Mouse (Mus musculus): ENCODE measurements around the gene Fcer2a. TPM values are rescaled to one million over a fixed set of nuclear protein-coding genes. Genes with fewer than 3 reads are reported as not detected.

Fcer2a gene
- total RNA-seq, 1 experiment: 0.18 TPM

DNA sequence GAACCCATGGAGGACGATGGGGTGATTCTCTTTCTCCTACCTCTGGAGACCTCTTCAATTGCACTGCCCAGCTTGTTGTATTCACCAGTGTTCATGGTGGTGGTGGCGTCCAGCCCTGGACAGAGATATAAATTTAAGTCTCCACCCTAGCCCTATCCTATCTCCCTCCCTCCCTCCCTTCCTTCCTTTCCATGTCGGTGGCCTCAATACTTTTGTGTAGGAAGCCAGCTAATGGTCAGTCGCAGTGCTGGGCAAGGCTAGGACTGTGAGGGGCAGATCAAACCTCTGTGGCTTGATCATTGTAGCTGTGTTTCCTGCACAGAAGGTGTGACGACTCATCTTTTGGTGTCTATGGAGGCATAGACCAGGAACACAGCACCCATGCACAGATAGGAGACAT is 26.6 kb upstream of the Fcer2a start, which contains the start of gene Clec4g:
TSS of gene Clec4g (minus strand) at position 101 of the 400 bp plus-strand sequence.
- TF ChIP-seq ZNF384 (IDR thresholded peaks at IDR 0.05; ENCODE audit: low read depth, low read length) (no peak), CHD2 (IDR thresholded peaks at IDR 0.05; ENCODE audit: low read depth, low read length) (no peak), HCFC1 (IDR thresholded peaks at IDR 0.05; ENCODE audit: borderline replicate concordance, insufficient read depth, low read length) (no peak), ZC3H11A (IDR thresholded peaks at IDR 0.05; ENCODE audit: borderline replicate concordance, low read depth, low read length) (no peak), MAFK (IDR thresholded peaks at IDR 0.05; ENCODE audit: insufficient read depth, low read depth, low read length) (no peak)
- in situ Hi-C loops (cut with MboI; ENCODE audit: low sequenced_read_pairs in 2 of 2, unreplicated experiment in 2 of 2): no loop called here
- no peaks in the 10 kb centered on the region for H3K9me3 ChIP-seq (ENCODE audit: control insufficient read depth, insufficient read depth, low read depth, low read length)
- H3K4me3 ChIP-seq (ENCODE audit: insufficient read depth in 1 of 2, low read depth in 1 of 2, low read length in 2 of 2, poor library complexity in 1 of 2, severe bottlenecking in 1 of 2): no peak within 1 kb of the TSS
- H3K27ac ChIP-seq (ENCODE audit: insufficient read depth, low read depth, low read length, poor library complexity, severe bottlenecking): no peak within 1 kb of the TSS
- no peaks in the 10 kb centered on the region for H3K4me1 ChIP-seq (ENCODE audit: control insufficient read depth in 2 of 2, insufficient read depth in 2 of 2, low read length in 2 of 2, poor library complexity in 1 of 2)
- no peaks in the 10 kb centered on the region for H3K36me3 ChIP-seq (ENCODE audit: control insufficient read depth, insufficient read depth, low read length, poor library complexity, severe bottlenecking)
- DNase-seq (ENCODE audit: low read depth, low spot score): no peak
- no peak within 1 kb of the TSS for H3K9ac ChIP-seq (ENCODE audit: insufficient read depth, low read depth, low read length, poor library complexity, severe bottlenecking)

- TF ChIP-seq HCFC1 (IDR thresholded peaks at IDR 0.05; ENCODE audit: borderline replicate concordance, insufficient read depth, low read length) (no peak), ZC3H11A (IDR thresholded peaks at IDR 0.05; ENCODE audit: borderline replicate concordance, low read depth, low read length) (peak; percentile 92)
- no peak overlapping the region for H3K4me3 ChIP-seq (ENCODE audit: insufficient read depth in 1 of 2, low read depth in 1 of 2, low read length in 2 of 2, poor library complexity in 1 of 2, severe bottlenecking in 1 of 2)
- no peak overlapping the region for H3K27ac ChIP-seq (ENCODE audit: insufficient read depth, low read depth, low read length, poor library complexity, severe bottlenecking)
- H3K9me3 ChIP-seq (ENCODE audit: control insufficient read depth, insufficient read depth, low read depth, low read length): no peaks in the 10 kb centered on the region
- H3K4me1 ChIP-seq (ENCODE audit: control insufficient read depth in 2 of 2, insufficient read depth in 2 of 2, low read length in 2 of 2, poor library complexity in 1 of 2): no peaks in the 10 kb centered on the region
- H3K9ac ChIP-seq (ENCODE audit: insufficient read depth, low read depth, low read length, poor library complexity, severe bottlenecking): no peak overlapping the region
- peak; percentile 62 for DNase-seq (ENCODE audit: low read depth, low spot score)
- in situ Hi-C loops (cut with MboI; ENCODE audit: low sequenced_read_pairs in 2 of 2, unreplicated experiment in 2 of 2): no loop called here
- no peaks in the 10 kb centered on the region for H3K36me3 ChIP-seq (ENCODE audit: control insufficient read depth, insufficient read depth, low read length, poor library complexity, severe bottlenecking)
Observed at GRCm38 (mm10) chr8:3718559-3718958, 24.6 kb upstream of the Fcer2a start.

- no peak for DNase-seq (ENCODE audit: low read depth, low spot score)
- H3K27ac ChIP-seq (ENCODE audit: insufficient read depth, low read depth, low read length, poor library complexity, severe bottlenecking): no peak overlapping the region
- no peak overlapping the region for H3K4me3 ChIP-seq (ENCODE audit: insufficient read depth in 1 of 2, low read depth in 1 of 2, low read length in 2 of 2, poor library complexity in 1 of 2, severe bottlenecking in 1 of 2)
- no peaks in the 10 kb centered on the region for H3K36me3 ChIP-seq (ENCODE audit: control insufficient read depth, insufficient read depth, low read length, poor library complexity, severe bottlenecking)
- H3K9me3 ChIP-seq (ENCODE audit: control insufficient read depth, insufficient read depth, low read depth, low read length): no peaks in the 10 kb centered on the region
- no peak overlapping the region for H3K9ac ChIP-seq (ENCODE audit: insufficient read depth, low read depth, low read length, poor library complexity, severe bottlenecking)
- TF ChIP-seq ZC3H11A (IDR thresholded peaks at IDR 0.05; ENCODE audit: borderline replicate concordance, low read depth, low read length) (no peak), ZNF384 (IDR thresholded peaks at IDR 0.05; ENCODE audit: low read depth, low read length) (no peak), HCFC1 (IDR thresholded peaks at IDR 0.05; ENCODE audit: borderline replicate concordance, insufficient read depth, low read length) (no peak), CHD2 (IDR thresholded peaks at IDR 0.05; ENCODE audit: low read depth, low read length) (no peak), MAFK (IDR thresholded peaks at IDR 0.05; ENCODE audit: insufficient read depth, low read depth, low read length) (no peak)
- in situ Hi-C loops (cut with MboI; ENCODE audit: low sequenced_read_pairs in 2 of 2, unreplicated experiment in 2 of 2): no loop called here
- H3K4me1 ChIP-seq (ENCODE audit: control insufficient read depth in 2 of 2, insufficient read depth in 2 of 2, low read length in 2 of 2, poor library complexity in 1 of 2): no peaks in the 10 kb centered on the region
Observed at GRCm38 (mm10) chr8:3717321-3717954, 23.5 kb upstream of the Fcer2a start.

- TF ChIP-seq CHD2 (IDR thresholded peaks at IDR 0.05; ENCODE audit: low read depth, low read length) (no peak), HCFC1 (IDR thresholded peaks at IDR 0.05; ENCODE audit: borderline replicate concordance, insufficient read depth, low read length) (no peak), ZC3H11A (IDR thresholded peaks at IDR 0.05; ENCODE audit: borderline replicate concordance, low read depth, low read length) (no peak), MAFK (IDR thresholded peaks at IDR 0.05; ENCODE audit: insufficient read depth, low read depth, low read length) (no peak), ZNF384 (IDR thresholded peaks at IDR 0.05; ENCODE audit: low read depth, low read length) (no peak)
- Histone ChIP-seq H3K36me3 (ENCODE audit: control insufficient read depth, insufficient read depth, low read length, poor library complexity, severe bottlenecking) (no peaks in the 10 kb centered on the region), H3K4me3 (ENCODE audit: insufficient read depth in 1 of 2, low read depth in 1 of 2, low read length in 2 of 2, poor library complexity in 1 of 2, severe bottlenecking in 1 of 2) (no peak overlapping the region), H3K27ac (ENCODE audit: insufficient read depth, low read depth, low read length, poor library complexity, severe bottlenecking) (no peak overlapping the region), H3K9ac (ENCODE audit: insufficient read depth, low read depth, low read length, poor library complexity, severe bottlenecking) (no peak overlapping the region), H3K9me3 (ENCODE audit: control insufficient read depth, insufficient read depth, low read depth, low read length) (no peaks in the 10 kb centered on the region), H3K4me1 (ENCODE audit: control insufficient read depth in 2 of 2, insufficient read depth in 2 of 2, low read length in 2 of 2, poor library complexity in 1 of 2) (no peaks in the 10 kb centered on the region)
- in situ Hi-C loops (cut with MboI; ENCODE audit: low sequenced_read_pairs in 2 of 2, unreplicated experiment in 2 of 2): no loop called here
- DNase-seq (ENCODE audit: low read depth, low spot score): no peak
Observed at GRCm38 (mm10) chr8:3711646-3712045, 17.7 kb upstream of the Fcer2a start.

DNA sequence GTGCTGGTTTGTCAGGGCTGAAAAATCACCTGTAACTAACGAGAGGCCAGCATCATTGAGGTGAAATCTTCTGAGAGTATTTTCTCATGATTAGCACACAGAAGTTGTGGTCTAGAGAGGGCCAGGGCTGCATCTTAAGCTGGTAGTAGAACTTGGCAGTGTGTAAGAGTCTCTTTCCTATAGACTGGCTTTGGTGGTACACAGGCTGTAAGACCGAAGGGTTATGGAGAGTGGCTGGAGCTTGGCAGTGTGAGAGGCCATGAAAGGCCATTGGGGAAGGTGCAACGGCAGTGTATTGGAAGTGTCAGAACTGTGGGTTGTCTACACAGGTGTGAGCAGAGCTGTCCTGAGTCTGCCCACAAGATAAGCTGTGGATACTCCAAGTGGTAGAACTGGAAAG is 16.3 kb upstream of the Fcer2a start:
- no peaks in the 10 kb centered on the region for H3K4me1 ChIP-seq (ENCODE audit: control insufficient read depth in 2 of 2, insufficient read depth in 2 of 2, low read length in 2 of 2, poor library complexity in 1 of 2)
- no peak for TF ChIP-seq ZC3H11A (IDR thresholded peaks at IDR 0.05; ENCODE audit: borderline replicate concordance, low read depth, low read length)
- TF ChIP-seq MAFK (IDR thresholded peaks at IDR 0.05; ENCODE audit: insufficient read depth, low read depth, low read length): no peak
- no peak for TF ChIP-seq HCFC1 (IDR thresholded peaks at IDR 0.05; ENCODE audit: borderline replicate concordance, insufficient read depth, low read length)
- TF ChIP-seq ZNF384 (IDR thresholded peaks at IDR 0.05; ENCODE audit: low read depth, low read length): no peak
- TF ChIP-seq CHD2 (IDR thresholded peaks at IDR 0.05; ENCODE audit: low read depth, low read length): no peak
- DNase-seq (ENCODE audit: low read depth, low spot score): no peak
- H3K27ac ChIP-seq (ENCODE audit: insufficient read depth, low read depth, low read length, poor library complexity, severe bottlenecking): no peak overlapping the region
- no peak overlapping the region for H3K9ac ChIP-seq (ENCODE audit: insufficient read depth, low read depth, low read length, poor library complexity, severe bottlenecking)
- no peak overlapping the region for H3K4me3 ChIP-seq (ENCODE audit: insufficient read depth in 1 of 2, low read depth in 1 of 2, low read length in 2 of 2, poor library complexity in 1 of 2, severe bottlenecking in 1 of 2)
- H3K36me3 ChIP-seq (ENCODE audit: control insufficient read depth, insufficient read depth, low read length, poor library complexity, severe bottlenecking): no peaks in the 10 kb centered on the region
- no peaks in the 10 kb centered on the region for H3K9me3 ChIP-seq (ENCODE audit: control insufficient read depth, insufficient read depth, low read depth, low read length)
- in situ Hi-C loops (cut with MboI; ENCODE audit: low sequenced_read_pairs in 2 of 2, unreplicated experiment in 2 of 2): no loop called here

All from ES-E14 (cell line).